Mouse (Mus musculus): Measurements from ENCODE around the gene Zbtb16. TPM values are rescaled to one million over a fixed set of nuclear protein-coding genes. Genes with fewer than 3 reads are reported as not detected.

Gene Zbtb16
- total and polyA plus RNA-seq, 3 experiments: 10.6 to 45.5 (median 20.0) TPM

DNA sequence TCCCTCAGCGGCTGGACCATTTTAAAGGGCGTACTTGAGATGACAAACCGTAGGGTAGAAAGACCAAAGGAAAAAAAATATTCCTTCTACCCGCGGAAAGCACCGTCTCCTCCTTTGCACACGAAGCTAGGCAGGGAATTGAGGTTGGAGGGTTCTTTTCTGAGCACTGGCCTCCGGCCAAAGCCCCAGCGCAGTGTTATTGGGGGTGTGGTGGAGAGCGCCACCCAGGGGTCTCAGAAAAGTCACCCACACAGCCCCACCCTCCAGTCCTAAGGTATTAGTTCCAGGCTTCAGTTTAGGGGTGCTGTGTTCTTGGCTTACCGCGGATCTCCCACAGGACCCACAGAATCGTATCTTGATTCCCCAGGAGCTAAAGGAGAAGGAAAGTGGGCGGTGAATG lies 1.2 kb upstream of the Zbtb16 start:
- TF ChIP-seq GATA1 (IDR thresholded peaks at IDR 0.05; ENCODE audit: borderline replicate concordance, low read length): no peak
- no peak for TF ChIP-seq POLR2AphosphoS5 (IDR thresholded peaks at IDR 0.05; ENCODE audit: insufficient replicate concordance, low read depth, low read length)
- TF ChIP-seq CTCF (IDR thresholded peaks at IDR 0.05; ENCODE audit: low read depth, low read length): no peak
- TF ChIP-seq TAL1 (conservative IDR thresholded peaks at IDR 0.05; ENCODE audit: low read depth, low read length): no peak
- TF ChIP-seq GATA2 (IDR thresholded peaks at IDR 0.05; ENCODE audit: borderline replicate concordance, low read depth, low read length): no peak
- H3K4me1 ChIP-seq (ENCODE audit: insufficient read depth, low read depth, low read length): peaks cover 52% of the 10 kb centered on the region
- H3K4me3 ChIP-seq (ENCODE audit: low read depth, low read length): no peak overlapping the region; the same call in 1 of the 2 replicates
- ATAC-seq (ENCODE audit: extremely low read depth, insufficient number of reproducible peaks, low FRiP score, poor library complexity, severe bottlenecking) (no peak), DNase-seq (ENCODE audit: low spot score) (no peak)
- H3K9me3 ChIP-seq (replicated peaks): no peaks in the 10 kb centered on the region
- H3K27me3 ChIP-seq (ENCODE audit: insufficient read depth, low read length): peaks cover 31% of the 10 kb centered on the region
- peaks cover 20% of the 10 kb centered on the region for H3K36me3 ChIP-seq (replicated peaks)

DNA sequence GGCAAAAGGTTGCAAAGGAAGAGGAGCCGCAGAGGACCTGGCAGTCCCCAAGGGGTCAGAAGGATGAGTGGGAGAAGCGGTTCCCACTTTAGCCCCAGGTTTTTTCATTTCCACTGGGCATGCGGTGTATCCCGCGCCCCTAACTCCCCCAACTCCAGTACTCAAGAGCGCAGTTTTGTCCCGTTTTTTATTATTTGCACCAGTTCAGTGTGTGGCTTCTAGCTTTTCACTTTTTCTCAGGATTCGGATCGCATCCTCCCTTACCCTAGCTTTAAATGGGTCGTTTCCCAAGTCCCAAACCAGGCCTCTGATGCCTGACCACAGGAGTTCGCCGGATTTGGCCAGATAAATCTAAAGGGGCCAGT lies 526 bp upstream of the Zbtb16 start:
- Histone ChIP-seq H3K4me1 (ENCODE audit: insufficient read depth, low read depth, low read length) (peaks cover 58% of the 10 kb centered on the region), H3K27me3 (ENCODE audit: insufficient read depth, low read length) (peaks cover 30% of the 10 kb centered on the region), H3K9me3 (replicated peaks) (no peaks in the 10 kb centered on the region), H3K36me3 (replicated peaks) (peaks cover 27% of the 10 kb centered on the region), H3K4me3 (ENCODE audit: low read depth, low read length) (peak overlapping the region; percentile 79)
- ATAC-seq (ENCODE audit: extremely low read depth, insufficient number of reproducible peaks, low FRiP score, poor library complexity, severe bottlenecking) (no peak), DNase-seq (ENCODE audit: low spot score) (no peak)
- TF ChIP-seq CTCF (IDR thresholded peaks at IDR 0.05; ENCODE audit: low read depth, low read length) (no peak), GATA2 (IDR thresholded peaks at IDR 0.05; ENCODE audit: borderline replicate concordance, low read depth, low read length) (no peak)

DNA sequence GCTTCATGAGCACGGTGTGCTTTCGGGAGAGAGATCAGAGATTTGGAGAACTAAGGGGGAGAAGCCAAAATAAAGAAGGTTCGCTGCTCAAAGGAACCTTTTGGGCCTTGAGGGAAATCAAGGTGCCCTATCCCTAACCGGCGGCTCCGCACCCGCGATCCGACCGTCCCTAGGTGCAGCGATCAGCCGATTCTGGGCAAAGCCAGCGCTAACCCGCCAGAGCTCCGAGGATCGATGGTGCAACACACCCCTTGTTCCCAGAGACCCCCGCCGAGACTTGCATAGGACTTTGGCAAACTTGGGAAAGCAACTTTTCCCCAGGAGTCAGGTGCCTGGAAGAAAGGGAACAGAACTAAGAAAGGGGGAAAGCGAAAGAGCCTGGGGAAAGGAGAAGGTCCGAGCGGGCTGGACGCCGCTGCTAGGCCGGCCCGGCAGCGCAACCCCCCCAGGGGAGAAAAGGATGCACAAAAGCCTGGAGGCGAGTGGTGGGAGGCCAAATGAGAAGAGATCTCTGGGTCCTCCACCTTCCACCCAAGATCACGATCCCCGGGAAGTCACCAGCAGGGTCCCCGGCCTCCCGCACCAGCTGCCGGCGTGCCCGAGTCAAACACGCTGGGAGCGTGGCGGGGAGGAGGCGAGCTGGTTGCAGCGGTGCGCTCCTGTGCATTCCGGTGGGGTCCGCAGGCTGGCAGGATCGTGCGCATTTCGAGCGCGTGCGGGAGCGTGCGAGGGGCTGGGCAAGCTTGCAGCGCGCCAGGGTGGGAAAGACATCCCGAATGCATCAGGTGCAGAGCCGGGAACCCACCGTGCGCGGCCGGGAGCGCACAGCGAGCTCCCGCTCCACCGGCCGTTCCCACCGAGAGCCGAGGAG lies 1.2 kb downstream of the Zbtb16 start:
- DNase-seq (ENCODE audit: low spot score): peak; percentile 63
- TF ChIP-seq GATA1 (IDR thresholded peaks at IDR 0.05; ENCODE audit: borderline replicate concordance, low read length) (no peak), POLR2AphosphoS5 (IDR thresholded peaks at IDR 0.05; ENCODE audit: insufficient replicate concordance, low read depth, low read length) (no peak), CTCF (IDR thresholded peaks at IDR 0.05; ENCODE audit: low read depth, low read length) (no peak), TAL1 (conservative IDR thresholded peaks at IDR 0.05; ENCODE audit: low read depth, low read length) (no peak), GATA2 (IDR thresholded peaks at IDR 0.05; ENCODE audit: borderline replicate concordance, low read depth, low read length) (no peak)
- peaks cover 44% of the 10 kb centered on the region for H3K36me3 ChIP-seq (replicated peaks)
- peaks cover 71% of the 10 kb centered on the region for H3K4me1 ChIP-seq (ENCODE audit: insufficient read depth, low read depth, low read length)
- H3K27me3 ChIP-seq (ENCODE audit: insufficient read depth, low read length): peaks cover 25% of the 10 kb centered on the region
- H3K9me3 ChIP-seq (replicated peaks): no peaks in the 10 kb centered on the region
- peak overlapping the region; percentile 79 for H3K4me3 ChIP-seq (ENCODE audit: low read depth, low read length)
- ATAC-seq (ENCODE audit: extremely low read depth, insufficient number of reproducible peaks, low FRiP score, poor library complexity, severe bottlenecking): no peak

DNA sequence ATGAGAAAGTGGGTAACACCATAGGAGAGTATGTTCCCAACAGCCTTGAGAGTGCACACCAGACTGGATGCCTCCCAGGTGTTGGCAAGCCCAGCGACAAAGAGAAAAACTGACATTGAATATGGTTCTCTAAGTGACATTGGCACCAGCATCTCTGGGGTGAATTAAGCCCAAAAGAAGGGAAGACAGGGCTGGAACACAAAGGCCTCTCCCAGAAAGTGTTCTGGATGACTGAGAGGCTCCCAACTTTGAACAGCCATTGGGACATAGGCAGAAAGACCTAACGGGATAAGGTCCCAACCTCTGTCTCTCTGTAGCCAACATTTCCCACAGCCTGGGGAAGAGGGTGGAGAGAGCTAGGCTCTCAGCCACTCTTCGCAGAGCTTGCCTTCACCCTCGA lies 2.0 kb downstream of the Zbtb16 start:
- TF ChIP-seq POLR2AphosphoS5 (IDR thresholded peaks at IDR 0.05; ENCODE audit: insufficient replicate concordance, low read depth, low read length) (no peak), TAL1 (conservative IDR thresholded peaks at IDR 0.05; ENCODE audit: low read depth, low read length) (no peak), CTCF (IDR thresholded peaks at IDR 0.05; ENCODE audit: low read depth, low read length) (no peak), GATA1 (IDR thresholded peaks at IDR 0.05; ENCODE audit: borderline replicate concordance, low read length) (no peak), GATA2 (IDR thresholded peaks at IDR 0.05; ENCODE audit: borderline replicate concordance, low read depth, low read length) (no peak)
- Histone ChIP-seq H3K4me1 (ENCODE audit: insufficient read depth, low read depth, low read length) (peaks cover 76% of the 10 kb centered on the region), H3K27me3 (ENCODE audit: insufficient read depth, low read length) (peaks cover 25% of the 10 kb centered on the region), H3K9me3 (replicated peaks) (no peaks in the 10 kb centered on the region), H3K36me3 (replicated peaks) (peaks cover 48% of the 10 kb centered on the region), H3K4me3 (ENCODE audit: low read depth, low read length) (peak overlapping the region; percentile 79)
- ATAC-seq (ENCODE audit: extremely low read depth, insufficient number of reproducible peaks, low FRiP score, poor library complexity, severe bottlenecking) (no peak), DNase-seq (ENCODE audit: low spot score) (no peak)

DNA sequence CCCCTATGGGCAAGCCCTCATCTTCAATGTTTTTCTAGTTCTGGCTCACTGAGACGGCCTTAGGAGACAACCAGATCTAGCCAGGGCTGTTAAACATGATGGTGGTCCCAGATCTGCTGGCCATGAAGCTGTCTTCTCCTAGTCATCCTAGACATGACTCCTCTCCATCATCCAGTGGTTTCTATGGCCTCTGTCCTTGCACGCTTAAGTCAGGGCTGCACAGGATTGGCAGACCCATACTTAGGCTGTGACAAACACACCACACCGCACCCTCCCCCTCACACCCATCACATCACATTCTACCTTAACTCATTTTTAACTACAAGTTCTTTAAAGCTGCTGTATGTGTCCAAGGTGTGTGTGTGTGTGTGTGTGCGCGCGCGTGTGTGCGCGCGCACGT lies 2.5 kb downstream of the Zbtb16 start:
- Histone ChIP-seq H3K27me3 (ENCODE audit: insufficient read depth, low read length) (peaks cover 25% of the 10 kb centered on the region), H3K4me3 (ENCODE audit: low read depth, low read length) (peak overlapping the region; percentile 79; the same call in 1 of the 2 replicates), H3K9me3 (replicated peaks) (no peaks in the 10 kb centered on the region), H3K4me1 (ENCODE audit: insufficient read depth, low read depth, low read length) (peaks cover 81% of the 10 kb centered on the region), H3K36me3 (replicated peaks) (peaks cover 54% of the 10 kb centered on the region)
- no peak for ATAC-seq (ENCODE audit: extremely low read depth, insufficient number of reproducible peaks, low FRiP score, poor library complexity, severe bottlenecking)
- TF ChIP-seq POLR2AphosphoS5 (IDR thresholded peaks at IDR 0.05; ENCODE audit: insufficient replicate concordance, low read depth, low read length) (no peak), CTCF (IDR thresholded peaks at IDR 0.05; ENCODE audit: low read depth, low read length) (no peak), GATA2 (IDR thresholded peaks at IDR 0.05; ENCODE audit: borderline replicate concordance, low read depth, low read length) (no peak), TAL1 (conservative IDR thresholded peaks at IDR 0.05; ENCODE audit: low read depth, low read length) (no peak), GATA1 (IDR thresholded peaks at IDR 0.05; ENCODE audit: borderline replicate concordance, low read length) (no peak)
- no peak for DNase-seq (ENCODE audit: low spot score)

DNA sequence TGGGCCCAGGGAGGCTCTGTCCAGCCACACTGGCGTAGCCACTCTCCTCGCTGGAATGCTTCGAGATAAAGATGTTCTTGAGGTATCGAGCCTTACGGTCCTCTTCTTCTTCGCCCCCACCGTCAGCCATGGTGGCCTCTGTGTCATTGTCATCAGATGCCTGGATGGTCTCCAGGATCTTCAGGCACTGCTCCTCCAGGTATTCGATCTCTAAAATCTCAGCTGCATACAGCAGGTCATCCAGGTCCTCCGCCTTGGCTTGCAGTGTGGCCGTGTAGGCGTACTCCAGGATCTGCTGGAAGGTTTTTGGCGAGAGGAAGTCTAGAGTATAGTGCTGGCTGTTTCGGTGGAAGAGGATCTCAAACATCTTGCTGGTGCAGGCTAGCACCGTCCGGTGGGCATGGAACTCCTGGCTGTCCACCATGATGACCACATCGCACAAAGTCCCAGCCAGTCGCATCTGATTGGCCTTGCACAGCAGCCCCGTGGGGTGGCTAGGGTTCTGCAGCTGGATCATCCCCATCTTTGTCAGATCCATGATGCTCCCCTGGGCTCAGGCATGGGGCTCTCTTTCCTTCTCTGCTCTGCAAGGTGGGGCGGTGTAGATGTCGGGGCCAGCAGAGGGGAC lies 3.4 kb downstream of the Zbtb16 start:
- Histone ChIP-seq H3K4me3 (ENCODE audit: low read depth, low read length) (peak overlapping the region; percentile 63), H3K4me1 (ENCODE audit: insufficient read depth, low read depth, low read length) (peaks cover 81% of the 10 kb centered on the region), H3K27me3 (ENCODE audit: insufficient read depth, low read length) (peaks cover 17% of the 10 kb centered on the region), H3K36me3 (replicated peaks) (peaks cover 63% of the 10 kb centered on the region), H3K9me3 (replicated peaks) (no peaks in the 10 kb centered on the region)
- DNase-seq (ENCODE audit: low spot score) (no peak), ATAC-seq (ENCODE audit: extremely low read depth, insufficient number of reproducible peaks, low FRiP score, poor library complexity, severe bottlenecking) (no peak)
- no peak for TF ChIP-seq GATA2 (IDR thresholded peaks at IDR 0.05; ENCODE audit: borderline replicate concordance, low read depth, low read length)
- no peak for TF ChIP-seq GATA1 (IDR thresholded peaks at IDR 0.05; ENCODE audit: borderline replicate concordance, low read length)
- no peak for TF ChIP-seq CTCF (IDR thresholded peaks at IDR 0.05; ENCODE audit: low read depth, low read length)
- TF ChIP-seq POLR2AphosphoS5 (IDR thresholded peaks at IDR 0.05; ENCODE audit: insufficient replicate concordance, low read depth, low read length): no peak
- no peak for TF ChIP-seq TAL1 (conservative IDR thresholded peaks at IDR 0.05; ENCODE audit: low read depth, low read length)
